Mouse (Mus musculus) CH12.LX (cell line): ENCODE results near the gene Zfp84. TPM values are rescaled to one million over a fixed set of nuclear protein-coding genes. Genes with fewer than 3 reads are reported as not detected.
A peak's percentile ranks its signal among the peaks of the same experiment; 100 is the strongest.

Experiments
- DNase-seq: peaks from one replicate; pipeline ENCODE4 v3.0.0-alpha.2; 2013; ENCODE audit errors: extremely low read depth
- H3K27ac ChIP-seq: 2 replicates; pipeline ENCODE4 v1.5.1; 2012; ENCODE audit warnings: low read depth, mild to moderate bottlenecking, control low read depth, moderate library complexity; ENCODE audit not compliant: insufficient read depth
- H3K27me3 ChIP-seq: replicated peaks from 2 replicates; pipeline ENCODE3; 2012; ENCODE audit warnings: inconsistent platforms
- H3K36me3 ChIP-seq, 2 experiments: replicated peaks in 1 of 2; 2 replicates each; pipeline versions ENCODE3 to v1.6.1; 2012; ENCODE audit warnings: inconsistent platforms in 1 of 2, low read length in 1 of 2, mild to moderate bottlenecking in 1 of 2, mixed read lengths in 1 of 2, moderate library complexity in 1 of 2; ENCODE audit not compliant: control insufficient read depth in 1 of 2, insufficient read depth in 1 of 2
- H3K4me1 ChIP-seq, 2 experiments: 2 replicates each; pipeline ENCODE4 v1.6.1; 2012; ENCODE audit warnings: inconsistent platforms in 1 of 2, moderate library complexity in 1 of 2; ENCODE audit not compliant: insufficient read depth in 2 of 2, control insufficient read depth in 1 of 2
- H3K4me2 ChIP-seq: 2 replicates; pipeline ENCODE4 v1.6.1; 2012; ENCODE audit warnings: low read depth, mild to moderate bottlenecking, control low read depth; ENCODE audit not compliant: poor library complexity, insufficient read depth, severe bottlenecking
- H3K4me3 ChIP-seq, 3 experiments: fragments of 150-350 bp in 1 of 3; sonication (generic) in 1 of 3; replicated peaks in 1 of 3; 2 replicates each; pipeline versions ENCODE3 to v1.5.1; 2011 to 2012; ENCODE audit warnings: low read depth in 2 of 3, low read length in 2 of 3, mild to moderate bottlenecking in 2 of 3, moderate library complexity in 2 of 3, control low read depth in 1 of 3, improper control_type of control experiment in 1 of 3, inconsistent platforms in 1 of 3, mixed read lengths in 1 of 3; ENCODE audit not compliant: poor library complexity in 1 of 3
- H3K79me2 ChIP-seq: replicated peaks from 2 replicates; pipeline ENCODE4 v1.6.1; 2012; ENCODE audit warnings: mild to moderate bottlenecking, moderate library complexity; ENCODE audit not compliant: control insufficient read depth, poor library complexity, insufficient read depth, severe bottlenecking; ENCODE audit errors: extremely low read depth
- H3K9ac ChIP-seq: 2 replicates; pipeline ENCODE4 v1.6.1; 2012; ENCODE audit warnings: low read depth, mild to moderate bottlenecking, control low read depth, moderate library complexity; ENCODE audit not compliant: insufficient read depth
- H3K9me3 ChIP-seq: replicated peaks from 2 replicates; pipeline ENCODE3; 2012; ENCODE audit warnings: low read length, inconsistent platforms, mixed read lengths
- E2F4 ChIP-seq: IDR thresholded peaks from 2 replicates; pipeline ENCODE4 v1.6.1; 2011; ENCODE audit warnings: low read depth, low read length, improper control_type of control experiment; ENCODE audit not compliant: insufficient replicate concordance
- ELF1 ChIP-seq: IDR thresholded peaks from 2 replicates; pipeline ENCODE4 v1.6.1; 2014; ENCODE audit warnings: low read depth, mild to moderate bottlenecking, inconsistent platforms, low read length, improper control_type of control experiment
- ETS1 ChIP-seq: conservative IDR thresholded peaks from 2 replicates; pipeline ENCODE4 v1.6.1; 2012; ENCODE audit warnings: low read depth, mild to moderate bottlenecking, inconsistent platforms, low read length, improper control_type of control experiment, moderate library complexity
- GABPA ChIP-seq: IDR thresholded peaks from 2 replicates; pipeline ENCODE4 v1.6.1; 2012; ENCODE audit warnings: low read depth, low read length, improper control_type of control experiment, inconsistent platforms; ENCODE audit not compliant: insufficient replicate concordance
- HCFC1 ChIP-seq: IDR thresholded peaks from 2 replicates; pipeline ENCODE4 v1.6.1; 2012; ENCODE audit warnings: low read depth, mild to moderate bottlenecking, inconsistent platforms, low read length, improper control_type of control experiment
- JUND ChIP-seq: conservative IDR thresholded peaks from 2 replicates; pipeline ENCODE4 v1.6.1; 2011; ENCODE audit warnings: low read depth, low read length, improper control_type of control experiment
- KAT2A ChIP-seq: IDR thresholded peaks from 2 replicates; pipeline ENCODE4 v1.6.1; 2012; ENCODE audit warnings: low read length, improper control_type of control experiment, inconsistent platforms; ENCODE audit not compliant: insufficient replicate concordance
- MEF2A ChIP-seq: IDR thresholded peaks from 2 replicates; pipeline ENCODE4 v1.6.1; 2014; ENCODE audit warnings: low read depth, mild to moderate bottlenecking, inconsistent platforms, low read length, improper control_type of control experiment, borderline replicate concordance
- MXI1 ChIP-seq: IDR thresholded peaks from 2 replicates; pipeline ENCODE4 v1.6.1; 2011; ENCODE audit warnings: mild to moderate bottlenecking, low read depth, low read length, improper control_type of control experiment
- NELFE ChIP-seq: IDR thresholded peaks from 2 replicates; pipeline ENCODE4 v1.6.1; 2011; ENCODE audit warnings: low read depth, low read length, improper control_type of control experiment
- NRF1 ChIP-seq: IDR thresholded peaks from 2 replicates; pipeline ENCODE4 v1.6.1; 2014; ENCODE audit warnings: low read depth, mild to moderate bottlenecking, inconsistent platforms, low read length, improper control_type of control experiment, moderate library complexity
- PAX5 ChIP-seq: IDR thresholded peaks from 2 replicates; pipeline ENCODE4 v1.6.1; 2012; ENCODE audit warnings: low read length, inconsistent platforms, mixed read lengths
- POLR2A ChIP-seq: IDR thresholded peaks from 2 replicates; pipeline ENCODE4 v1.6.1; 2011; ENCODE audit warnings: low read depth, mild to moderate bottlenecking, improper control_type of control experiment, low read length
- RAD21 ChIP-seq: IDR thresholded peaks from 2 replicates; pipeline ENCODE4 v1.6.1; 2011; ENCODE audit warnings: low read depth, mild to moderate bottlenecking, low read length, improper control_type of control experiment, moderate library complexity
- SMC3 ChIP-seq: IDR thresholded peaks from 2 replicates; pipeline ENCODE4 v1.6.1; 2011; ENCODE audit warnings: low read depth, low read length, improper control_type of control experiment
- TBP ChIP-seq: conservative IDR thresholded peaks from 2 replicates; pipeline ENCODE4 v1.6.1; 2011; ENCODE audit warnings: low read depth, low read length, improper control_type of control experiment
- TCF12 ChIP-seq: IDR thresholded peaks from 2 replicates; pipeline ENCODE4 v1.6.1; 2014; ENCODE audit warnings: low read depth, mild to moderate bottlenecking, inconsistent platforms, low read length, improper control_type of control experiment
- USF1 ChIP-seq: IDR thresholded peaks from 2 replicates; pipeline ENCODE4 v1.6.1; 2014; ENCODE audit warnings: low read depth, mild to moderate bottlenecking, inconsistent platforms, low read length, improper control_type of control experiment
- ZKSCAN1 ChIP-seq: IDR thresholded peaks from 2 replicates; pipeline ENCODE4 v1.6.1; 2012; ENCODE audit warnings: low read depth, inconsistent platforms, low read length, improper control_type of control experiment, borderline replicate concordance
- ZMIZ1 ChIP-seq: IDR thresholded peaks from 2 replicates; pipeline ENCODE4 v1.6.1; 2012; ENCODE audit warnings: low read depth, mild to moderate bottlenecking, inconsistent platforms, low read length, improper control_type of control experiment
- dilution Hi-C: fragments of 300-500 bp; cut with MboI; formaldehyde crosslinking; loops from 2 replicates; pipeline ENCODE4 v1.14.3; 2020; ENCODE audit warnings: low sequenced_read_pairs; ENCODE audit not compliant: extremely low pct_unique_long_range_greater_than_20kb, extremely low pct_ligation_motif_present
- in situ Hi-C: fragments of 300-500 bp; cut with MboI; formaldehyde crosslinking; loops from 3 replicates; pipeline ENCODE4 v1.14.3; 2019; ENCODE audit warnings: low sequenced_read_pairs, low pct_ligation_motif_present, low pct_unique_long_range_greater_than_20kb, mixed read lengths
- polyA plus RNA-seq: library from polyadenylated mRNA; unstranded; fragments of >175 nt; gene quantifications from 2 replicates; pipeline ENCODE4 v1.2.1, GENCODE M21; 2012; ENCODE audit warnings: low read depth; ENCODE audit not compliant: insufficient read length
- total RNA-seq, 2 experiments: library from RNA; depleted of rRNA; stranded (reverse); fragments of 300-350 nt in 1 of 2; fragments of >200 nt in 1 of 2; gene quantifications; 2 replicates each; pipeline ENCODE4 v1.2.3; 2012 to 2014

Zfp84 gene
- total and polyA plus RNA-seq, 3 experiments, result 7.9 to 9.6 (median 9.2) TPM

GRCm38 (mm10) chr7:29767058-29767686 lies 1.2 kb upstream of the Zfp84 start (continued):
- TF ChIP-seq ZMIZ1, result 0 out of 2 replicates have a peak, but pooled peaks have one; percentile 55

- Histone ChIP-seq H3K79me2 (peaks cover 23% of the 10 kb centered on the region), H3K4me1 (peaks cover 2 to 56% of the 10 kb centered on the region in 2 experiments; a peak in 3 of 4 replicates), H3K4me3 (peak overlapping the region; percentile 71 to 97 (median 85)), H3K27ac (peak overlapping the region; percentile 89), H3K4me2 (peak overlapping the region; percentile 79), H3K36me3 (peaks cover 20 to 34% of the 10 kb centered on the region in 2 experiments), H3K27me3 (no peaks in the 10 kb centered on the region), H3K9me3 (peaks cover 3% of the 10 kb centered on the region), H3K9ac (peak overlapping the region; percentile 88)
- in situ Hi-C loops (loop anchor here (5.0 kb wide), 1 partner anchor 42 kb away; the partner anchor contains the start of gene Catsperg2), dilution Hi-C loops (no loop called here)
- TF ChIP-seq ZMIZ1 (no peak), GABPA (no peak), E2F4 (no peak), ZKSCAN1 (no peak), HCFC1 (no peak), USF1 (no peak)
- no peak for DNase-seq
Observed at GRCm38 (mm10) chr7:29768980-29769379, 628 bp downstream of the Zfp84 start.

GRCm38 (mm10) chr7:29773503-29773902 lies 5.2 kb downstream of the Zfp84 start:
- H3K36me3 ChIP-seq, result peaks cover 63 to 76% of the 10 kb centered on the region in 2 experiments
- TF ChIP-seq TCF12 (0 out of 2 replicates have a peak, but pooled peaks have one; percentile 27), MEF2A (no peak)
- no peak overlapping the region for H3K9ac ChIP-seq
- no peak overlapping the region for H3K4me3 ChIP-seq
- 0 out of 2 replicates have a peak overlapping the region, but pooled peaks have one; percentile 18 for H3K27ac ChIP-seq
- no peak overlapping the region for H3K4me2 ChIP-seq
- peak; percentile 56 for DNase-seq
- in situ Hi-C loops (no loop called here), dilution Hi-C loops (no loop called here)
- peaks cover 23% of the 10 kb centered on the region for H3K79me2 ChIP-seq
- H3K4me1 ChIP-seq, result peaks cover 0 to 45% of the 10 kb centered on the region in 2 experiments; a peak in 3 of 4 replicates
- H3K9me3 ChIP-seq, result peaks cover 16% of the 10 kb centered on the region
- H3K27me3 ChIP-seq, result no peaks in the 10 kb centered on the region

- Histone ChIP-seq H3K4me1 (peaks cover 0 to 45% of the 10 kb centered on the region in 2 experiments; a peak in 3 of 4 replicates), H3K9me3 (peaks cover 16% of the 10 kb centered on the region), H3K27ac (no peak overlapping the region), H3K4me3 (no peak overlapping the region), H3K4me2 (no peak overlapping the region), H3K27me3 (no peaks in the 10 kb centered on the region), H3K36me3 (peaks cover 67 to 82% of the 10 kb centered on the region in 2 experiments), H3K9ac (no peak overlapping the region), H3K79me2 (peaks cover 15% of the 10 kb centered on the region)
- dilution Hi-C loops (no loop called here), in situ Hi-C loops (no loop called here)
- no peak for DNase-seq
- TF ChIP-seq ZKSCAN1 (no peak), SMC3 (no peak), POLR2A (no peak), ETS1 (no peak), TBP (no peak), MEF2A (no peak), KAT2A (no peak), NELFE (no peak), ELF1 (no peak), HCFC1 (no peak), JUND (no peak), NRF1 (no peak), RAD21 (no peak), PAX5 (no peak), MXI1 (no peak)
Observed at GRCm38 (mm10) chr7:29774371-29774770, 6.0 kb downstream of the Zfp84 start.
